Mouse (Mus musculus): Measurements from ENCODE around the gene Pdcd4. TPM values are rescaled to one million over a fixed set of nuclear protein-coding genes. Genes with fewer than 3 reads are reported as not detected.

Gene Pdcd4
- total RNA-seq, 2 experiments from 2014 or later, result 20.9 to 25.1 TPM

GRCm38 (mm10) chr19:53869427-53870385 lies 22.3 kb upstream of the Pdcd4 start:
- intact Hi-C loops (cut with DNase I), result no loop called here
- DNase-seq (ENCODE audit: low spot score), result no peak

GRCm38 (mm10) chr19:53870568-53870967 lies 21.5 kb upstream of the Pdcd4 start:
- no peak for DNase-seq (ENCODE audit: low spot score)
- intact Hi-C loops (cut with DNase I), result no loop called here

GRCm38 (mm10) chr19:53871502-53871901 lies 20.5 kb upstream of the Pdcd4 start:
- intact Hi-C loops (cut with DNase I), result no loop called here

GRCm38 (mm10) chr19:53872994-53873713 lies 18.9 kb upstream of the Pdcd4 start:
- DNase-seq (ENCODE audit: low spot score), result no peak
- intact Hi-C loops (cut with DNase I), result no loop called here

More at GRCm38 (mm10) chr19:53871502-53871901, 20.5 kb upstream of the Pdcd4 start:
- no peak for DNase-seq (ENCODE audit: low spot score)

- no peak for DNase-seq (ENCODE audit: low spot score)
- intact Hi-C loops (cut with DNase I), result no loop called here
These were observed 16.8 kb upstream of the Pdcd4 start for GRCm38 (mm10) chr19:53875246-53875645.

GRCm38 (mm10) chr19:53877779-53878178 lies 14.3 kb upstream of the Pdcd4 start:
- no peak for DNase-seq (ENCODE audit: low spot score)

GRCm38 (mm10) chr19:53880460-53880859 lies 11.6 kb upstream of the Pdcd4 start:
- intact Hi-C loops (cut with DNase I), result no loop called here
- DNase-seq (ENCODE audit: low spot score), result no peak

More at GRCm38 (mm10) chr19:53877779-53878178, 14.3 kb upstream of the Pdcd4 start:
- intact Hi-C loops (cut with DNase I), result no loop called here

GRCm38 (mm10) chr19:53881786-53882185 lies 10.2 kb upstream of the Pdcd4 start:
- no peak for DNase-seq (ENCODE audit: low spot score)
- intact Hi-C loops (cut with DNase I), result no loop called here

GRCm38 (mm10) chr19:53885450-53885849 lies 6.6 kb upstream of the Pdcd4 start:
- intact Hi-C loops (cut with DNase I), result no loop called here
- no peak for DNase-seq (ENCODE audit: low spot score)

- no peak for DNase-seq (ENCODE audit: low spot score)
- intact Hi-C loops (cut with DNase I), result no loop called here
These were observed 5.3 kb upstream of the Pdcd4 start for GRCm38 (mm10) chr19:53886576-53887370.

- intact Hi-C loops (cut with DNase I), result no loop called here
- no peak for DNase-seq (ENCODE audit: low spot score)
These were observed 4.2 kb upstream of the Pdcd4 start for GRCm38 (mm10) chr19:53887822-53888221.

GRCm38 (mm10) chr19:53888331-53888730 lies 3.7 kb upstream of the Pdcd4 start:
- DNase-seq (ENCODE audit: low spot score), result no peak
- intact Hi-C loops (cut with DNase I), result no loop called here

- intact Hi-C loops (cut with DNase I), result no loop called here
- DNase-seq (ENCODE audit: low spot score), result no peak
These were observed 2.5 kb upstream of the Pdcd4 start for GRCm38 (mm10) chr19:53889555-53889954.

- intact Hi-C loops (cut with DNase I), result no loop called here
- DNase-seq (ENCODE audit: low spot score), result no peak
These were observed 1.8 kb upstream of the Pdcd4 start for GRCm38 (mm10) chr19:53890274-53890673.

GRCm38 (mm10) chr19:53890781-53891251 lies 1.2 kb upstream of the Pdcd4 start:
- peak; percentile 16 for DNase-seq (ENCODE audit: low spot score)
- intact Hi-C loops (cut with DNase I), result no loop called here

- DNase-seq (ENCODE audit: low spot score), result no peak
- intact Hi-C loops (cut with DNase I), result no loop called here
These were observed 462 bp upstream of the Pdcd4 start for GRCm38 (mm10) chr19:53891569-53891968.

GRCm38 (mm10) chr19:53892838-53893359 lies 868 bp downstream of the Pdcd4 start:
- intact Hi-C loops (cut with DNase I), result no loop called here
- DNase-seq (ENCODE audit: low spot score), result no peak

- intact Hi-C loops (cut with DNase I), result no loop called here
- DNase-seq (ENCODE audit: low spot score), result peak; percentile 67
These were observed 1.7 kb downstream of the Pdcd4 start for GRCm38 (mm10) chr19:53893711-53894171.

GRCm38 (mm10) chr19:53894538-53895121 lies 2.6 kb downstream of the Pdcd4 start:
- DNase-seq (ENCODE audit: low spot score), result no peak
- intact Hi-C loops (cut with DNase I), result no loop called here
